In genomic region chr6:61019689-61020088, GRCm38 (mm10) we compare ENCODE assay signal across 31 mouse cellular contexts.
"Had no signal": no experiment of that assay in that cellular context is flagged by ENCODE, and none has a peak within 500 bp of the region (broad histone marks: within the 10 kb centered on the region; RNA-seq: fewer than 3 reads in every experiment).

No protein-coding gene starts in this region.

- H3K9me3 ChIP-seq: limb, embryonic 10.5 days; limb, embryonic 12.5 days; limb, embryonic 13.5 days; limb, embryonic 15.5 days; liver, embryonic 12.5 days; liver, embryonic 13.5 days; liver, embryonic 15.5 days; lung, embryonic 15.5 days; megakaryocyte, embryonic 14.5 days; midbrain, embryonic 10.5 days; midbrain, embryonic 12.5 days; midbrain, embryonic 13.5 days; midbrain, embryonic 15.5 days had no signal

- ATAC-seq: liver, embryonic 12.5 days; liver, postnatal 0 days; lung, postnatal 0 days; midbrain, embryonic 13.5 days; midbrain, embryonic 15.5 days; midbrain, embryonic 16.5 days had no signal

- H3K36me3 ChIP-seq: limb, embryonic 10.5 days; limb, embryonic 12.5 days; limb, embryonic 13.5 days; limb, embryonic 15.5 days; liver, embryonic 12.5 days; liver, embryonic 13.5 days; liver, embryonic 15.5 days; lung, embryonic 15.5 days; midbrain, embryonic 10.5 days; midbrain, embryonic 12.5 days; midbrain, embryonic 13.5 days; midbrain, embryonic 15.5 days had no signal

- H3K9ac ChIP-seq: limb, embryonic 12.5 days; limb, embryonic 13.5 days; limb, embryonic 15.5 days; liver, embryonic 12.5 days; liver, embryonic 13.5 days; liver, embryonic 14.5 days; liver, embryonic 15.5 days; liver, postnatal 0 days; lung, embryonic 14.5 days; lung, embryonic 15.5 days; midbrain, embryonic 12.5 days; midbrain, embryonic 13.5 days; midbrain, embryonic 15.5 days had no signal

- H3K4me1 ChIP-seq: limb, embryonic 13.5 days; limb, embryonic 15.5 days; liver, embryonic 12.5 days; liver, embryonic 13.5 days; liver, embryonic 15.5 days; lung, embryonic 15.5 days; megakaryocyte, embryonic 14.5 days; midbrain, embryonic 10.5 days; midbrain, embryonic 12.5 days; midbrain, embryonic 13.5 days; midbrain, embryonic 15.5 days had no signal

- H3K27ac ChIP-seq: left cerebral cortex, adult 2 months; limb, embryonic 10.5 days; limb, embryonic 12.5 days; limb, embryonic 13.5 days; limb, embryonic 15.5 days; liver, embryonic 12.5 days; liver, embryonic 13.5 days; liver, embryonic 14.5 days; liver, embryonic 15.5 days; lung, embryonic 15.5 days; macrophage; midbrain, embryonic 10.5 days; midbrain, embryonic 12.5 days; midbrain, embryonic 13.5 days; midbrain, embryonic 15.5 days had no signal

- DNase-seq: left cerebral cortex, postnatal 4 days; liver; liver, embryonic 13.5 days; liver, postnatal 0 days; lung, adult 18-20 months; lung, adult 2 months; lung, embryonic 14.5 days; lung, postnatal 10 days; lung, postnatal 14 days; lung, postnatal 36 days; lung, postnatal 4 days had no signal

- H3K4me2 ChIP-seq: limb, embryonic 12.5 days; limb, embryonic 13.5 days; limb, embryonic 15.5 days; liver, embryonic 11.5 days; liver, embryonic 12.5 days; liver, embryonic 13.5 days; liver, embryonic 15.5 days; lung, embryonic 14.5 days; lung, embryonic 15.5 days; midbrain, embryonic 11.5 days; midbrain, embryonic 12.5 days; midbrain, embryonic 13.5 days; midbrain, embryonic 15.5 days had no signal

- H3K4me3 ChIP-seq: left cerebral cortex, adult 2 months; limb, embryonic 10.5 days; limb, embryonic 12.5 days; limb, embryonic 13.5 days; limb, embryonic 15.5 days; liver, embryonic 12.5 days; liver, embryonic 13.5 days; liver, embryonic 15.5 days; lung, embryonic 15.5 days; megakaryocyte, embryonic 14.5 days; midbrain, embryonic 10.5 days; midbrain, embryonic 12.5 days; midbrain, embryonic 13.5 days; midbrain, embryonic 15.5 days; myocyte had no signal

- H3K27me3 ChIP-seq: limb, embryonic 12.5 days; limb, embryonic 13.5 days; limb, embryonic 15.5 days; liver, embryonic 12.5 days; liver, embryonic 13.5 days; liver, embryonic 15.5 days; lung, embryonic 15.5 days; megakaryocyte, embryonic 14.5 days; midbrain, embryonic 12.5 days; midbrain, embryonic 13.5 days; midbrain, embryonic 15.5 days had no signal
